ENCODE assay signal across 29 mouse cellular contexts in the genomic region with DNA sequence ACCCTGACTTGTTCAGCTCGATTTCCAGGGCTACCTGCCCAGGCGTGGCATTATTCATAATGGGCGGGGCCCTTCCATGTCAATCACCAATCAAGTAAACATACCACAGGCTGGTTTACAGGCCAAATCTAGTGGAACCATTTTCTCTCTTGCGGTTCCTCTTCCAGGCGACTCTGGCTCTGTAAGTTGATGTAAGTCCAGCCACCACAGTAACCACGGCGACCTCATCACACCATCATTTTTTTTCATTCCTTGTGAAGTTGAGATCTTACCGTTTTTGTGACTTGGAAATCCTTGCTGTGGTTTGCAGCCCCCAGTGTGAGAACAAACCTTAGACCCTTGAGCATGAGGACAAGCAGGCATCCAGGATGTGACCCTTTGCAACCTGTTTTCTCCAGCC. TPM values are rescaled to one million over a fixed set of nuclear protein-coding genes. Genes with fewer than 3 reads are reported as not detected.
DNase-seq lines count a peak whose midpoint lies in the region; ATAC-seq lines count a peak whose summit lies in the region.
"Had no signal": no experiment of that assay in that cellular context is flagged by ENCODE, and none has a peak within 500 bp of the region (broad histone marks: within the 10 kb centered on the region; RNA-seq: fewer than 3 reads in every experiment).

No protein-coding gene starts in this region.

- H3K9ac ChIP-seq in midbrain, embryonic 14.5 days (replicated peaks; ENCODE audit: low read length), result no peak overlapping the region
- H3K9ac ChIP-seq: embryonic facial prominence, embryonic 12.5 days; forebrain, embryonic 13.5 days; hindbrain, embryonic 14.5 days; limb, embryonic 12.5 days; liver, embryonic 15.5 days; lung, embryonic 15.5 days; midbrain, embryonic 15.5 days; neural tube, embryonic 12.5 days had no signal

- no peak for ATAC-seq in midbrain, embryonic 14.5 days (ENCODE audit: low FRiP score, low TSS enrichment)
- ATAC-seq: forebrain, embryonic 13.5 days; intestine, postnatal 0 days; midbrain, embryonic 15.5 days had no signal

- H3K27ac ChIP-seq in midbrain, embryonic 10.5 days (replicated peaks), result 0 out of 2 replicates have a peak overlapping the region, but pooled peaks have one; percentile 6
- no peak overlapping the region for H3K27ac ChIP-seq in midbrain, embryonic 14.5 days (replicated peaks; ENCODE audit: low read depth, low read length)
- no peak overlapping the region for H3K27ac ChIP-seq in forebrain, embryonic 10.5 days
- H3K27ac ChIP-seq: embryonic facial prominence, embryonic 12.5 days; forebrain, embryonic 13.5 days; left cerebral cortex, adult 2 months; limb, embryonic 12.5 days; liver, embryonic 15.5 days; lung, embryonic 15.5 days; midbrain, embryonic 15.5 days; neural tube, embryonic 12.5 days had no signal

- H3K9me3 ChIP-seq in midbrain, embryonic 10.5 days (replicated peaks), result peaks cover 4% of the 10 kb centered on the region; the same call in 1 of the 2 replicates
- H3K9me3 ChIP-seq in midbrain, embryonic 14.5 days (ENCODE audit: control insufficient read depth, low read length), result no peaks in the 10 kb centered on the region
- no peaks in the 10 kb centered on the region for H3K9me3 ChIP-seq in forebrain, embryonic 10.5 days
- H3K9me3 ChIP-seq: embryonic facial prominence, embryonic 12.5 days; limb, embryonic 12.5 days; liver, embryonic 15.5 days; lung, embryonic 15.5 days; midbrain, embryonic 15.5 days; neural tube, embryonic 12.5 days had no signal

- H3K27me3 ChIP-seq in midbrain, embryonic 10.5 days (ENCODE audit: low read depth, poor library complexity, severe bottlenecking), result peaks cover 10% of the 10 kb centered on the region; the same call in 1 of the 2 replicates
- H3K27me3 ChIP-seq in midbrain, embryonic 14.5 days (ENCODE audit: control insufficient read depth, insufficient read depth, low read length), result no peaks in the 10 kb centered on the region
- H3K27me3 ChIP-seq in forebrain, embryonic 10.5 days (ENCODE audit: poor library complexity, severe bottlenecking), result no peaks in the 10 kb centered on the region
- H3K27me3 ChIP-seq: embryonic facial prominence, embryonic 12.5 days; forebrain, embryonic 13.5 days; limb, embryonic 12.5 days; liver, embryonic 15.5 days; lung, embryonic 15.5 days; midbrain, embryonic 15.5 days; neural tube, embryonic 12.5 days had no signal

- no peak for DNase-seq in midbrain, embryonic 10.5 days (ENCODE audit: low spot score)
- no peak for DNase-seq in midbrain, embryonic 14.5 days
- peak; percentile 73 for DNase-seq in NIH3T3 (ENCODE audit: low read depth)
- DNase-seq in fibroblast of lung, adult 2 months (ENCODE audit: low read depth), result peak; percentile 65
- DNase-seq in forebrain, embryonic 10.5 days (ENCODE audit: extremely low spot score, low spot score), result no peak
- DNase-seq in heart, adult 8-10 months (ENCODE audit: low spot score), result no peak
- no peak for DNase-seq in left cerebral cortex, adult 18-20 months (ENCODE audit: low spot score in 2 of 2)
- DNase-seq: cerebellum, adult 2 months; cerebellum, postnatal 14 days; gastrocnemius, postnatal 14 days; heart, adult 11 months; heart, postnatal 36 days; lung, postnatal 4 days; right cerebral cortex, adult 18-20 months; spleen, adult 18-20 months; thymus, adult 2 months; thymus, postnatal 36 days had no signal

- H3K4me3 ChIP-seq in midbrain, embryonic 10.5 days, result no peak overlapping the region
- no peak overlapping the region for H3K4me3 ChIP-seq in midbrain, embryonic 14.5 days (replicated peaks; ENCODE audit: low read depth, low read length)
- H3K4me3 ChIP-seq in forebrain, embryonic 10.5 days, result no peak overlapping the region
- H3K4me3 ChIP-seq: embryonic facial prominence, embryonic 12.5 days; erythroblast, embryonic 14.5 days; forebrain, embryonic 13.5 days; left cerebral cortex, adult 2 months; limb, embryonic 12.5 days; liver, embryonic 15.5 days; lung, embryonic 15.5 days; midbrain, embryonic 15.5 days; neural tube, embryonic 12.5 days had no signal

- no peak overlapping the region for H3K4me2 ChIP-seq in midbrain, embryonic 14.5 days (ENCODE audit: low read length)
- H3K4me2 ChIP-seq: embryonic facial prominence, embryonic 12.5 days; forebrain, embryonic 13.5 days; heart, embryonic 11.5 days; hindbrain, embryonic 14.5 days; limb, embryonic 12.5 days; liver, embryonic 15.5 days; lung, embryonic 15.5 days; midbrain, embryonic 15.5 days; neural tube, embryonic 12.5 days had no signal

- H3K4me1 ChIP-seq in midbrain, embryonic 10.5 days, result peaks cover 9% of the 10 kb centered on the region
- H3K4me1 ChIP-seq in midbrain, embryonic 14.5 days (ENCODE audit: control insufficient read depth, insufficient read depth, low read length), result 0 out of 2 replicates have a peak, but pooled peaks cover 9% of the 10 kb centered on the region
- H3K4me1 ChIP-seq in forebrain, embryonic 10.5 days, result no peaks in the 10 kb centered on the region
- H3K4me1 ChIP-seq: embryonic facial prominence, embryonic 12.5 days; forebrain, embryonic 13.5 days; limb, embryonic 12.5 days; liver, embryonic 15.5 days; lung, embryonic 15.5 days had no signal

- WGBS in midbrain, embryonic 10.5 days, result 91% methylated on average over 8 of the region's 8 CpGs
- WGBS in midbrain, embryonic 14.5 days, result 77% methylated on average over 8 of the region's 8 CpGs
- 92% methylated on average over 8 of the region's 8 CpGs for WGBS in forebrain, embryonic 10.5 days

- peaks cover 16% of the 10 kb centered on the region for H3K36me3 ChIP-seq in midbrain, embryonic 10.5 days
- H3K36me3 ChIP-seq in midbrain, embryonic 14.5 days (ENCODE audit: control insufficient read depth, insufficient read depth, low read length), result no peaks in the 10 kb centered on the region
- H3K36me3 ChIP-seq in forebrain, embryonic 10.5 days (replicated peaks), result no peaks in the 10 kb centered on the region
- H3K36me3 ChIP-seq: limb, embryonic 12.5 days; liver, embryonic 15.5 days; lung, embryonic 15.5 days; midbrain, embryonic 15.5 days; neural tube, embryonic 12.5 days had no signal

RNA-seq across cellular contexts. Expression of gene Parvg, which starts 43.5 kb away (rescaled TPM):
- polyA plus RNA-seq in midbrain, embryonic 10.5 days (2016; fragmentation: Nextera tagmentation; extraction: Ambion mirVana), result 0.89 and 1.0 TPM in 2 replicates
- polyA plus RNA-seq in midbrain, embryonic 14.5 days (2014; fragmentation: Nextera tagmentation; extraction: Ambion mirVana), result 0.72 TPM in 2 replicates
- 1.0 TPM in 2 replicates for polyA plus RNA-seq in forebrain, embryonic 10.5 days (2016; fragmentation: Nextera tagmentation; extraction: Ambion mirVana)
- 1 to 10 TPM in 3 of 4 experiments, under 1 TPM in 1; 0.88 to 2.0 (median 1.4) TPM for total RNA-seq in heart, adult 8-10 months (2022)
- 10 to 100 TPM; 12.5 to 14.9 TPM for total RNA-seq in left cerebral cortex, adult 18-20 months (2021)

RNA-seq across cellular contexts. Expression of gene Parvb, which starts 48.5 kb away (rescaled TPM):
- polyA plus RNA-seq in midbrain, embryonic 10.5 days (2016; fragmentation: Nextera tagmentation; extraction: Ambion mirVana), result 7.4 and 8.4 TPM in 2 replicates
- 4.4 and 4.9 TPM in 2 replicates for polyA plus RNA-seq in midbrain, embryonic 14.5 days (2014; fragmentation: Nextera tagmentation; extraction: Ambion mirVana)
- 3.3 and 4.4 TPM in 2 replicates for polyA plus RNA-seq in forebrain, embryonic 10.5 days (2016; fragmentation: Nextera tagmentation; extraction: Ambion mirVana)
- total RNA-seq in heart, adult 8-10 months (2022), result 100 to 1,000 TPM in 2 of 4 experiments, 10 to 100 TPM in 2; 78.8 to 113 (median 105) TPM
- 10 to 100 TPM; 14.7 to 24.5 TPM for total RNA-seq in left cerebral cortex, adult 18-20 months (2021)

Comparison
In these comparisons a context has a peak if more than half of its experiments do, and no peak if none do; other contexts are left out.
1. DNase-seq: peak in NIH3T3 (single experiment) and fibroblast of lung, adult 2 months (single experiment); none in midbrain, embryonic 10.5 days (single experiment), midbrain, embryonic 14.5 days (single experiment), forebrain, embryonic 10.5 days (single experiment), heart, adult 8-10 months (single experiment) and left cerebral cortex, adult 18-20 months (0 of 2).